Mouse (Mus musculus): ENCODE measurements around the gene E130309D02Rik. TPM values are rescaled to one million over a fixed set of nuclear protein-coding genes. Genes with fewer than 3 reads are reported as not detected.
A peak's percentile ranks its signal among the peaks of the same experiment; 100 is the strongest.

The E130309D02Rik gene
- polyA plus RNA-seq, 1 experiment from 2014 or later: 37.8 TPM

DNA sequence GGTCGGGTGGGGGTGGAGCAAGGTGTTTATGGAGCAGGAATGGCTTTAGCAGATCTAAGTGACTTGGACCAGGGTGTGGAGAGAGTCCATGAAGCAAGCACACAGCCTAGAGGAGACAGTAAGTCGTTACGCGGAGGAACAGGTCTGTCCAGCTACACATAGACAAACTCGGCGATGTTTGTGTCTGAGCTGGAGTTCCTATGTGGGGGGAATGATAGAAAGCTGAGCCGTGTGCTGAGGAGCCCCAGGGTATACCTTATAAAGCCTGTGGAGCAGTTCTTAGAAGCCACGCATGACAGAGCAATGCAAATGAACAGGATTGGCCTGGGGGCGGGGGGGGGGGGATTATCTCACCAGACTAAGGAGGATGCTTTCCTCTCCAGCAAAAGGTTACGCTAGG is 35.9 kb downstream of the E130309D02Rik start:
- Histone ChIP-seq H3K36me3 (no peaks in the 10 kb centered on the region), H3K9me3 (no peaks in the 10 kb centered on the region), H3K4me1 (no peaks in the 10 kb centered on the region), H3K4me3 (no peak overlapping the region), H3K9ac (no peak overlapping the region), H3K4me2 (replicated peaks) (no peak overlapping the region), H3K27me3 (peaks cover 71% of the 10 kb centered on the region), H3K27ac (no peak overlapping the region)
- no peak for ATAC-seq (ENCODE audit: low FRiP score, low read depth)
- WGBS: 41% methylated on average over 10 of the region's 10 CpGs

DNA sequence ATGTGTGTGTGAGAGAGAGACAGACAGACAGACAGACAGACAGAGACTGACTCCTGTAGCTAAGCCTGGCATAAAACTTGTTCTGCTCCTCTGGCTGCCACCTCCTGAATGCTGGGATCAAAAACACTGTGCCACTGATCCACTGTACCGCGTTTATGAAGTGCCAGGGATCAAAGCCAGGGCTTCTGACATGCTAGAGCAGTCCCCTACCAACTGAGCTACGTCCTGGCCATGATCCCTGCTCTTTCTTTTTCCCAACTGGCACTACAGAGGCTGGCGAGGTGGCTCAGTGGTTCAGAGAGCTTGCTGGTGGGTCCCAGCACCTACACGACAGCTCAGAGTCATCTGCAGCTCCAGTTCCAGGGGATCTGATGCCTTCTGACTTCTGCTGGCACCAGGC is 39.4 kb downstream of the E130309D02Rik start:
- H3K4me3 ChIP-seq: no peak overlapping the region
- WGBS: 39% methylated on average over 5 of the region's 5 CpGs
- no peaks in the 10 kb centered on the region for H3K36me3 ChIP-seq
- H3K27me3 ChIP-seq: peaks cover 50% of the 10 kb centered on the region
- no peak overlapping the region for H3K4me2 ChIP-seq (replicated peaks)
- H3K9ac ChIP-seq: no peak overlapping the region
- ATAC-seq (ENCODE audit: low FRiP score, low read depth): no peak
- peaks cover 4% of the 10 kb centered on the region for H3K4me1 ChIP-seq
- H3K9me3 ChIP-seq: no peaks in the 10 kb centered on the region
- no peak overlapping the region for H3K27ac ChIP-seq

DNA sequence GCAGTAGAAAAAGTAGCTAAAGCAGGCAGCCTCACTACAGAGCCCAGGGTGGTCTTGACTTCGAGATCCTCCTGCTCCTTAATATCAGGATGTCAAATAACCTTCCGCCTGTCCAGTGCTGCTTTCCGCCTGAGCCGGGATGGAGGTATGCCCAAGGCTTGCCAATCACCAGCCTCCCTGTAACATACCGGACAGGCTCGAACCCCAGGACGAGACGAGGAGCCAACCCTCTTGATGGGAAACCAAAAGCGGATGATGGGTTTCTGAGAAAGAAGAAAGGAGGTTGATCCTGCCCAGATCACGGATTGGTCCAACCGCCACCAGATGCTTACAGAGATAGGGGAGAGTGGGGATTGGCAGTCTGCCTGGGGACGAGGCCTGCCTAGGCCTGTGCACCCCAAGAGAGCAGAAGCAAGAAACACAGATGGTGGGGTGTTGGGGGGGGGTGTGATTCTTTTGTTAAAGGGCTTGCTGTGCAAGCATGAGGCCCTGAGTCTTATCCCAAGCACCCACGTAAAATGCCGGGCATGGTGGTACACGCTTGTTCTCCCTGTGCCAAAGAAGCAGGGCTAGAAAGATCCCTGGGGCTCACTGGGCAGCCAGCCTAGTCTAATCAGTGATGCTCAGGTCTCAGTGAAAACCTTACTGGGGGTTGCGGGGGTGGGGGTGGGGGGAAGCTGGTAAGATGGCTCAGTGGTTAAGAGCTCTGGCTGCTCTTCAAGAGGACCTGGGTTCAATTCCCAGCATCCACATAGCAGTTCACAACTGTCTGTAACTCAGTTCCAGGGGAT is 42.4 kb downstream of the E130309D02Rik start:
- 89% methylated on average over 16 of the region's 16 CpGs for WGBS

DNA sequence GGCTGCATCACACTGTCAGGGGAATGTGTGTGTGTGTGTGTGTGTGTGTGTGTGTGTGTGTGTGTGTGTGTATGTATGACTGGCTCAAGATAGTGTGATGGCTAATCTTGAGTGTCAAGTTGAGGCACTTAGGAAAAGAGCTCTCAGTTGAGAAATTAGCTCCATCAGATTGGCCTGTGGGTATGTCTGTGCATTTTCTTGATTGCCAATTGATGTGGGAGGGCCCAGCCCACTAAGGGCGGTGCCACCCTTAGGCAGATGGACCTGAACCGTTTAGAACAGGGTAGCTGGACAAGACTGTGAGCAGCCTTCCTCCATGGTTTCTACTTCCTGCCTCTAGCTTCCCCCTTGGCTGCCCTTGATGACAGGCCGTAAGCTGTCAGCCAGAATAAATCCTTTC is 43.1 kb downstream of the E130309D02Rik start:
- ATAC-seq (ENCODE audit: low FRiP score, low read depth): no peak

More for the DNA sequence above, 42.4 kb downstream of the E130309D02Rik start:
- peaks cover 25% of the 10 kb centered on the region for H3K27me3 ChIP-seq
- H3K27ac ChIP-seq: no peak overlapping the region
- H3K9ac ChIP-seq: no peak overlapping the region
- ATAC-seq (ENCODE audit: low FRiP score, low read depth): no peak
- no peak overlapping the region for H3K4me2 ChIP-seq (replicated peaks)
- H3K4me3 ChIP-seq: no peak overlapping the region
- H3K9me3 ChIP-seq: no peaks in the 10 kb centered on the region
- H3K36me3 ChIP-seq: no peaks in the 10 kb centered on the region
- peaks cover 21% of the 10 kb centered on the region for H3K4me1 ChIP-seq

DNA sequence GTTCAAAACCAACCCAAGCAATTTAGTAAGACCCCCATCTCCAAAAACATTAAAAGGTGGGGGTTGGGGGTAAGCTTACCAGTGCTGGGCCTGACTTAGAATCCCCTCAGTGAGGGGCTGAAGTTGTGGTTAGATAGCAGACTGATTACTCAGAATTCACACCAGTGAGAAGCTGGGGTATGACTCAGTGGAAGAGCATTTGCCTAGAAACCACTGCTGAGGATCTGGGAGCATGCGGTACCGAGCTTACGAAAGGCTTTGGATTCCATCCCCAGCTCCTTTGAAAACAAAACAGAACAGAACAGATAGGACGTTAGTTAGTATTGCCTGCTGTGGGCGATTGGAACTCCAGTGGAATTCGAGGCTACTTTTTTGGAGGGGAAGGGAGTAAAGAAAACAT is 43.5 kb downstream of the E130309D02Rik start:
- Histone ChIP-seq H3K27me3 (peaks cover 14% of the 10 kb centered on the region), H3K36me3 (no peaks in the 10 kb centered on the region), H3K9ac (no peak overlapping the region), H3K4me1 (peaks cover 23% of the 10 kb centered on the region), H3K27ac (no peak overlapping the region), H3K4me2 (replicated peaks) (no peak overlapping the region), H3K9me3 (no peaks in the 10 kb centered on the region), H3K4me3 (no peak overlapping the region)
- no peak for ATAC-seq (ENCODE audit: low FRiP score, low read depth)
- WGBS: 87% methylated on average over 6 of the region's 6 CpGs

More for the DNA sequence above, 43.1 kb downstream of the E130309D02Rik start:
- WGBS: 80% methylated on average over 3 of the region's 3 CpGs
- Histone ChIP-seq H3K4me2 (replicated peaks) (no peak overlapping the region), H3K9ac (no peak overlapping the region), H3K4me1 (peaks cover 23% of the 10 kb centered on the region), H3K36me3 (no peaks in the 10 kb centered on the region), H3K9me3 (no peaks in the 10 kb centered on the region), H3K27ac (no peak overlapping the region), H3K4me3 (no peak overlapping the region), H3K27me3 (peaks cover 19% of the 10 kb centered on the region)

DNA sequence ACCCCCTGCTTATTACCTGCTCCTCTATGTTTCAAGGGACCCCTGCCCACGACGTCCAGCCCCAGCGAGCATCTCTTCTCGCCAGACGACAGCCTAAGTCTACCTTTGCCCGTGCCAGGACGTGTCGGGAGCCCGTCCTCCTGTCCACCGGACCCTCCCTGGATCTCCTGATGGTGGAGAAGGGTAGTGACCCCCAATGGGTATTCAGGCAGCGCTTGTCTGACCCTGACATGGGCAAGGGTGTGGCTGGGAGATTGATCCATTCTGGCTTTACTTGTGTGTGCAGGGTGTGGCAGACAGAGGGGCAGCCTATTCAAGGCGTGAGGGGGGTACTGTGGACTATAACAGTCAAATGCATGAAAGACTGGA is 45.0 kb downstream of the E130309D02Rik start:
- peak overlapping the region; percentile 89 for H3K4me2 ChIP-seq (replicated peaks)
- peak overlapping the region; percentile 92 for H3K9ac ChIP-seq
- H3K4me1 ChIP-seq: peaks cover 23% of the 10 kb centered on the region
- no peaks in the 10 kb centered on the region for H3K27me3 ChIP-seq
- 0 out of 2 replicates have a peak, but pooled peaks cover under 1% of the 10 kb centered on the region for H3K36me3 ChIP-seq
- 5% methylated on average over 12 of the region's 12 CpGs for WGBS
- H3K4me3 ChIP-seq: peak overlapping the region; percentile 89
- no peaks in the 10 kb centered on the region for H3K9me3 ChIP-seq
- ATAC-seq (ENCODE audit: low FRiP score, low read depth): peak; percentile 17; the same call in 1 of the 2 replicates
- H3K27ac ChIP-seq: no peak overlapping the region

DNA sequence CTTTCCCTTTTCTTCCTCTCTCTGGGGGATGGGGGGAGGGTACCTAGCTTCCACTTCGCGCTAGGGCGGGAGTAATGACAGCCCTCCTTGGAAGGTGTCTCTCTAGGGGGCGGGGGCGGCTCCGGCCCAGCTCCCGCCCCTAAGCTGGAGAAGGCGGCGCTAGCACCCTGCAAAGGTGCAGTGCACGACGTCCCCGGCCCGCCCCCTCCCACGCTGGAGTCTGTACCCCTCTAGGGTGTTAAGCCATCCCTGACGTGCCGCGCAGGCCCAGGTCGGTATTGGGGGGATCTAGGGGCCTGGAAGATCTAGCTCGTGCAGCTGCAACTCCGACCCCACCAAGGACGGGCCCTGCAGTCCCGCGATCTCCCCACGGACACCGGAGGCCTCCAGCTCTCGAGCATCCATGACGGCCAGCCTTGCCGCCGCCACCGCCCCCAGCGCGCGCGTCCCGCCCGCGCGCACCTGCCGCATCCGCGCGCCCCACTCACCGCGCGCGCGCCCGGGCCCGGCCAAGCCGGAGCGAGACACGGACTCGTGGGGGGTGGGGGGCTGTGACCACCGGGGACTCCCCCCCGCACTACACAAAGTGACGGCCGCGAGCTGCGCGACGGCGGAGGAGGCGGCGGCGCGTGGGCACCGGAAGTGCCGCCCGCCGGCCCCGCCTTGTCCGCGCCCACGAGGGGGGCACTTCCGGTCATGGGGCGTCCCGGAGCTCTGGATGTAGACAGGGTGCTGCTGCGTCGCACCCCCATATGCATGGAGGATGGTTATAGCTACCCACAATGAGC is 45.6 kb downstream of the E130309D02Rik start, which contains the start of gene Zfp316:
Gene Zfp316 (minus strand): TSS at position 660 of the 788 bp plus-strand sequence.
- under 1% methylated on average over 77 of the region's 79 CpGs for WGBS
- Histone ChIP-seq H3K9ac (peak within 1 kb of the TSS; percentile 92), H3K4me1 (peaks cover 23% of the 10 kb centered on the region), H3K27me3 (no peaks in the 10 kb centered on the region), H3K27ac (no peak within 1 kb of the TSS; the same call in 1 of the 2 replicates), H3K4me3 (peak within 1 kb of the TSS; percentile 89), H3K9me3 (no peaks in the 10 kb centered on the region), H3K36me3 (0 out of 2 replicates have a peak, but pooled peaks cover 6% of the 10 kb centered on the region), H3K4me2 (replicated peaks) (peak within 1 kb of the TSS; percentile 89)
- ATAC-seq (ENCODE audit: low FRiP score, low read depth): peak; percentile 83

DNA sequence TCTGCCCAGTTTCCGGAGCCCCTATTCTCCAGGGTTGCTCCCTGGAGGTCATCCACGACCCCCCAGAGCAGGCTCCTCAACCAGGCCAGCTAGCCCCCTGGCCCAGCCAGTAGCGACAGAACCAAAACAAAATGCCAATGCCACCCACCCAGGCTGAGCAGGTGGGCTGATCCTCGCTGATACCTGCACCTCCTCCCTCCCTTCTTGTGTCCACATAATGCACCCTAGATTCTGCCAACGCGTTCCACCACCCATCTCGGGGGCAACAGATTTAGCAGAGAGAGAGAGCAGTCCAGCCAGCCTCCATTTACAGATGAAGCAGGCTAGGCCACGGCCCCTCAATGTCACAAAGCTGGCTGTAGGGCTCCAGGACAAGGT is 46.2 kb downstream of the E130309D02Rik start:
- peak overlapping the region; percentile 89 for H3K4me3 ChIP-seq
- peak overlapping the region; percentile 92 for H3K9ac ChIP-seq
- ATAC-seq (ENCODE audit: low FRiP score, low read depth): no peak; the same call in 1 of the 2 replicates
- peaks cover 23% of the 10 kb centered on the region for H3K4me1 ChIP-seq
- no peaks in the 10 kb centered on the region for H3K27me3 ChIP-seq
- H3K27ac ChIP-seq: no peak overlapping the region; the same call in 1 of the 2 replicates
- H3K36me3 ChIP-seq: peaks cover 12% of the 10 kb centered on the region
- 32% methylated on average over 8 of the region's 8 CpGs for WGBS
- H3K4me2 ChIP-seq (replicated peaks): peak overlapping the region; percentile 89
- H3K9me3 ChIP-seq: no peaks in the 10 kb centered on the region

DNA sequence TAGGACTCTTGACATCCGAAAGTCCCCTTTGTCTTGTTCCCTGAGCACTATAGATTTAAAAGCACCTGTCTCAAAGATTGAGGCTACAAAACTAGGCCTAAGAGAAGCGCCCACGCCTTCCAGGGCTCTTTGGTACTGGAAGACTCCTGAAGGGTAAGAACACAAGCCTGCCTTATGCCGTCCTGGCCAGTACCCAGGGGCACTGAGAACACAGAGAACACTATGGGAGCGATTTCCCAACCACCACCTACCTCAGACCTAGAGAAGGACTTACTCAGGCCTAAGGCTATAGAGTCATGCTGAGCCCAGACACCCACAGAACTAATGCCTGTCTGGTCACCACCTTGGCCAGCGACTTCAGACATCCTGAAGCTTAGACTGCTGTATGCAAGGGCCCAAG is 48.4 kb downstream of the E130309D02Rik start:
- no peak overlapping the region for H3K27ac ChIP-seq
- WGBS: 83% methylated on average over 6 of the region's 6 CpGs
- H3K27me3 ChIP-seq: no peaks in the 10 kb centered on the region
- no peak overlapping the region for H3K9ac ChIP-seq
- H3K36me3 ChIP-seq: peaks cover 34% of the 10 kb centered on the region
- peaks cover 23% of the 10 kb centered on the region for H3K4me1 ChIP-seq
- no peak overlapping the region for H3K4me3 ChIP-seq
- H3K4me2 ChIP-seq (replicated peaks): no peak overlapping the region
- ATAC-seq (ENCODE audit: low FRiP score, low read depth): no peak
- H3K9me3 ChIP-seq: no peaks in the 10 kb centered on the region

DNA sequence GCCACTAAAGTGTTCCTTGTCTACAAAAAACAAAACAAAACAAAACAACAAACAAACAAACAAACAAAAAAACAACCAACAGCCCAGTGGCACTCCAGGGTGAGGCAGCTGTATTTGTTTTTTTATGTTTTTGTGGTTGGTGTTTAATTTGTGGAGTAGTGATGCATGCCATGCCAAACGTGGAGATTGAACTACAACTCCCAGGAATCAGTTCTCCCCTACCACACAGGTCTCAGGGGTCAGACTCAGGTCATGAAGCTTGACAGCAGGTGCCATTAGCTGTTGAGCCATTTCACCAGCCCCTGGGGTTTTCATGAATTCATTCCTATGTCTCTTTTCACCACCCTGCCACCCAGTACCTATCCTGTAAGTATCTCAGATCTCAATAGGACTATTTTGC is 49.8 kb downstream of the E130309D02Rik start:
- no peak overlapping the region for H3K4me3 ChIP-seq
- no peaks in the 10 kb centered on the region for H3K9me3 ChIP-seq
- H3K27ac ChIP-seq: no peak overlapping the region
- H3K9ac ChIP-seq: no peak overlapping the region
- H3K36me3 ChIP-seq: peaks cover 46% of the 10 kb centered on the region
- H3K4me2 ChIP-seq (replicated peaks): no peak overlapping the region
- ATAC-seq (ENCODE audit: low FRiP score, low read depth): no peak
- peaks cover 16% of the 10 kb centered on the region for H3K4me1 ChIP-seq
- no peaks in the 10 kb centered on the region for H3K27me3 ChIP-seq
- 42% methylated on average over 1 of the region's 1 CpGs for WGBS

DNA sequence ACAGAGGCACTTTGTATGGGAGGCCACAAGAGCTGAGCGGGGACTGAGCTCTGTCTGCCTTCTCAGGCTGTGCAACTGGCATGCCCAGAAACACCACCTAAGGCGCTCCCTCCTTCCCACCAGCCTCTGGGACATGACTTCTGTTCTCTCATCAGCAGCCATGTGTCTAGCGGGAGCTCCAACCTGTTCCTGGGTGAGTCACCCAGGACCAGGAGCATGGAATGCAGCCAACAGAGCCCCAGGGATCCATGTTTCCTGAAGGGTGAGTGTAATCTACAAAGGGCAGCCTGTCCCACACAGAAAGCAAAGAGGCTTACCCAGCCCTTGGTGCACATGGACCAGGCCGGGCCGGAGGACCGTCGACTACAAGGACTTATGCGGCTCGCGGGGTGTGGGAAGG is 50.5 kb downstream of the E130309D02Rik start:
- Histone ChIP-seq H3K27ac (no peak overlapping the region), H3K27me3 (no peaks in the 10 kb centered on the region), H3K4me3 (no peak overlapping the region), H3K9me3 (no peaks in the 10 kb centered on the region), H3K4me2 (replicated peaks) (no peak overlapping the region), H3K36me3 (peaks cover 53% of the 10 kb centered on the region), H3K4me1 (peaks cover 12% of the 10 kb centered on the region), H3K9ac (no peak overlapping the region)
- WGBS: 92% methylated on average over 10 of the region's 10 CpGs
- no peak for ATAC-seq (ENCODE audit: low FRiP score, low read depth)

DNA sequence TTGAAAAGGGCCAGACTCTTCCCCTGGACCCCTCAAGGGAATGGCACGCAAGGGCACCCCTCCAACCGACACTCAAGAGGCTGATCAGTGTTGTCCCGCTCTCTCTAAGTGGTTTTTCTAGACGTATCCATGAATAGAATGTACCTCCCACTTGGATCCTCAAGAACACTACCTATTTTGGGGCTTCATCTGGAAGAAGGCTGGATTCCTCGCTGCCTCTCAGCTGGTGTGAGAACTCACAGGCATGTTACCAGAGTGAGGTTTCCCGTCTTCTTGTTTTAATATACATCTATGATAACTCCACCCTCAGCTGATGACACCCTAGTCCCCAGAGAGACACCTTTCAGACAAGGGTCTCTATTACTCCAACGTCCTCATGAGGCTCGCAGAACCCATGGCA is 53.5 kb downstream of the E130309D02Rik start:
- Histone ChIP-seq H3K36me3 (peaks cover 83% of the 10 kb centered on the region), H3K9me3 (no peaks in the 10 kb centered on the region), H3K9ac (no peak overlapping the region), H3K27me3 (peaks cover 24% of the 10 kb centered on the region), H3K4me2 (replicated peaks) (no peak overlapping the region), H3K4me1 (no peaks in the 10 kb centered on the region), H3K4me3 (no peak overlapping the region), H3K27ac (no peak overlapping the region)
- no peak for ATAC-seq (ENCODE audit: low FRiP score, low read depth)
- WGBS: 94% methylated on average over 8 of the region's 8 CpGs

Data from limb, embryonic 13.5 days (tissue).